Mouse (Mus musculus): ENCODE data around the gene Zbtb42. TPM values are rescaled to one million over a fixed set of nuclear protein-coding genes. Genes with fewer than 3 reads are reported as not detected.

The Zbtb42 gene
- total and polyA plus RNA-seq, 3 experiments = 7.6 to 11.4 TPM; not detected in 1

- TF ChIP-seq ELF1 (IDR thresholded peaks at IDR 0.05; ENCODE audit: low read depth, low read length) (0 out of 2 replicates have a peak, but pooled peaks have one; percentile 27), MYC (IDR thresholded peaks at IDR 0.05; ENCODE audit: low read depth, low read length) (0 out of 2 replicates have a peak, but pooled peaks have one; percentile 25), RAD21 (IDR thresholded peaks at IDR 0.05; ENCODE audit: low read depth, low read length) (no peak), TAL1 (IDR thresholded peaks at IDR 0.05; ENCODE audit: low read length) (no peak)
Measured at GRCm38 (mm10) chr12:112702374-112703320, 24.0 kb downstream of the Zbtb42 start (continued).

GRCm38 (mm10) chr12:112706704-112707572 lies 28.3 kb downstream of the Zbtb42 start:
- DNase-seq (ENCODE audit: low read depth, low spot score) = peak; percentile 95
- Histone ChIP-seq H3K4me3 (ENCODE audit: control insufficient read depth in 1 of 2, insufficient read depth in 1 of 2, low read depth in 2 of 2, low read length in 2 of 2) (peak overlapping the region in 1 of 2 experiments; percentile 37; a peak in 2 of 4 replicates), H3K79me2 (ENCODE audit: control insufficient read depth, insufficient read depth, low read length, poor library complexity) (no peaks in the 10 kb centered on the region), H3K9ac (ENCODE audit: control insufficient read depth, low read depth, low read length, poor library complexity, severe bottlenecking) (no peak overlapping the region), H3K36me3 (ENCODE audit: control insufficient read depth in 1 of 2, insufficient read depth in 2 of 2, low read length in 2 of 2) (peaks cover 0 to 16% of the 10 kb centered on the region in 2 experiments; a peak in 2 of 4 replicates), H3K27ac (ENCODE audit: control insufficient read depth, low read depth, low read length) (no peak overlapping the region), H3K4me1 (ENCODE audit: control insufficient read depth in 1 of 2, insufficient read depth in 2 of 2, low read length in 2 of 2) (peaks cover 7 to 21% of the 10 kb centered on the region in 2 experiments), H3K9me3 (replicated peaks; ENCODE audit: insufficient read depth, low read length) (no peaks in the 10 kb centered on the region), H3K27me3 (ENCODE audit: control insufficient read depth in 1 of 2, insufficient read depth in 2 of 2, low read length in 2 of 2) (peaks cover 0 to 2% of the 10 kb centered on the region in 2 experiments; a peak in 1 of 4 replicates)
- TF ChIP-seq CTCF (IDR thresholded peaks at IDR 0.05 in 2 of 3, conservative IDR thresholded peaks at IDR 0.05 in 1 of 3; ENCODE audit: control insufficient read depth in 1 of 3, insufficient read depth in 1 of 3, low read depth in 2 of 3, low read length in 3 of 3, poor library complexity in 1 of 3, severe bottlenecking in 1 of 3) = peak in 2 of 3 experiments; percentile 100; a peak in 5 of 6 replicates
- TF ChIP-seq ETS1 (IDR thresholded peaks at IDR 0.05; ENCODE audit: low read depth, low read length) = no peak
- TF ChIP-seq BHLHE40 (IDR thresholded peaks at IDR 0.05; ENCODE audit: borderline replicate concordance, low read depth, low read length) = no peak
- peak; percentile 96 for TF ChIP-seq MAZ (IDR thresholded peaks at IDR 0.05; ENCODE audit: low read depth, low read length)
- TF ChIP-seq UBTF (IDR thresholded peaks at IDR 0.05; ENCODE audit: borderline replicate concordance, insufficient read depth, low read depth, low read length) = no peak
- peak; percentile 97 for TF ChIP-seq ZC3H11A (IDR thresholded peaks at IDR 0.05; ENCODE audit: low read depth, low read length)
- TF ChIP-seq ELF1 (IDR thresholded peaks at IDR 0.05; ENCODE audit: low read depth, low read length) = peak; percentile 26; the same call in 1 of the 2 replicates
- TF ChIP-seq KAT2A (conservative IDR thresholded peaks at IDR 0.05; ENCODE audit: low read depth, low read length) = no peak
- no peak for TF ChIP-seq MEF2A (IDR thresholded peaks at IDR 0.05; ENCODE audit: extremely low read depth, insufficient replicate concordance, low read depth, low read length, poor library complexity, severe bottlenecking)
- TF ChIP-seq MYC (IDR thresholded peaks at IDR 0.05; ENCODE audit: low read depth, low read length) = peak; percentile 71
- TF ChIP-seq GABPA (IDR thresholded peaks at IDR 0.05; ENCODE audit: low read depth, low read length) = no peak
- TF ChIP-seq NRF1 (IDR thresholded peaks at IDR 0.05; ENCODE audit: insufficient read depth, low read depth, low read length, poor library complexity, severe bottlenecking) = no peak
- peak; percentile 100 for TF ChIP-seq SMC3 (IDR thresholded peaks at IDR 0.05; ENCODE audit: low read depth, low read length)
- TF ChIP-seq RCOR1 (IDR thresholded peaks at IDR 0.05; ENCODE audit: low read depth, low read length) = no peak
- TF ChIP-seq ZNF384 (IDR thresholded peaks at IDR 0.05; ENCODE audit: low read depth, low read length) = no peak
- peak; percentile 86 for TF ChIP-seq SIN3A (IDR thresholded peaks at IDR 0.05; ENCODE audit: low read length)
- TF ChIP-seq JUND (IDR thresholded peaks at IDR 0.05; ENCODE audit: low read depth, low read length) = no peak
- no peak for TF ChIP-seq ZKSCAN1 (IDR thresholded peaks at IDR 0.05; ENCODE audit: low read depth, low read length)
- TF ChIP-seq MAX (IDR thresholded peaks at IDR 0.05; ENCODE audit: low read length) = no peak; the same call in none of the 2 replicates
- TF ChIP-seq RAD21 (IDR thresholded peaks at IDR 0.05; ENCODE audit: low read depth, low read length) = peak; percentile 94
- no peak for TF ChIP-seq TAL1 (IDR thresholded peaks at IDR 0.05; ENCODE audit: low read length)
- no peak for TF ChIP-seq E2F4 (IDR thresholded peaks at IDR 0.05; ENCODE audit: borderline replicate concordance, low read depth, low read length)
- TF ChIP-seq USF2 (IDR thresholded peaks at IDR 0.05; ENCODE audit: borderline replicate concordance in 1 of 2, insufficient read depth in 1 of 2, low read depth in 1 of 2, low read length in 2 of 2) = no peak
- no peak for TF ChIP-seq MAFK (IDR thresholded peaks at IDR 0.05; ENCODE audit: borderline replicate concordance, low read depth, low read length)
- TF ChIP-seq POLR2AphosphoS5 (IDR thresholded peaks at IDR 0.05; ENCODE audit: borderline replicate concordance, low read depth, low read length) = no peak
- no peak for TF ChIP-seq NELFE (IDR thresholded peaks at IDR 0.05; ENCODE audit: low read depth, low read length)
- TF ChIP-seq ZMIZ1 (IDR thresholded peaks at IDR 0.05; ENCODE audit: low read depth, low read length) = no peak
- TF ChIP-seq CHD1 (IDR thresholded peaks at IDR 0.05; ENCODE audit: low read depth, low read length) = no peak
